Mouse (Mus musculus) heart, embryonic 16.5 days (tissue): ENCODE measurements around the gene Khdrbs2. TPM values are rescaled to one million over a fixed set of nuclear protein-coding genes. Genes with fewer than 3 reads are reported as not detected.

Source experiments
- ATAC-seq: fragments of 200-750 bp; cut with Nextera tagmentation; replicated peaks from 2 replicates; pipeline ENCODE4 v1.8.0; 2017; ENCODE audit warnings: moderate number of reproducible peaks; ENCODE audit not compliant: insufficient read depth, low FRiP score; ENCODE audit errors: extremely low read depth
- H3K27ac ChIP-seq: fragments of 300-500 bp; sonication (generic); 2 replicates; pipeline ENCODE4 v1.5.1; 2014; ENCODE audit warnings: mild to moderate bottlenecking, low read length, control low read depth, moderate library complexity
- H3K27me3 ChIP-seq: fragments of 300-500 bp; sonication (generic); 2 replicates; pipeline ENCODE4 v1.6.1; 2014; ENCODE audit warnings: low read length, mixed read lengths; ENCODE audit not compliant: control insufficient read depth, insufficient read depth
- H3K36me3 ChIP-seq: fragments of 300-500 bp; sonication (generic); 2 replicates; pipeline ENCODE4 v1.6.1; 2014; ENCODE audit not compliant: control insufficient read depth, insufficient read depth
- H3K4me1 ChIP-seq: fragments of 300-500 bp; sonication (generic); 2 replicates; pipeline ENCODE4 v1.6.1; 2014; ENCODE audit warnings: low read length, mixed read lengths; ENCODE audit not compliant: control insufficient read depth, insufficient read depth
- H3K4me2 ChIP-seq: fragments of 300-500 bp; sonication (generic); 2 replicates; pipeline ENCODE4 v1.6.1; 2014; ENCODE audit warnings: low read depth, mild to moderate bottlenecking, control low read depth, low read length
- H3K4me3 ChIP-seq: fragments of 300-500 bp; sonication (generic); 2 replicates; pipeline ENCODE4 v1.5.1; 2014; ENCODE audit warnings: mild to moderate bottlenecking, control low read depth, low read length
- H3K9ac ChIP-seq: fragments of 300-500 bp; sonication (generic); 2 replicates; pipeline ENCODE4 v1.6.1; 2014; ENCODE audit warnings: low read length, control low read depth
- H3K9me3 ChIP-seq: fragments of 300-500 bp; sonication (generic); replicated peaks from 2 replicates; pipeline ENCODE4 v1.6.1; 2016; ENCODE audit warnings: low read length; ENCODE audit not compliant: control insufficient read depth
- WGBS: fragments of 180-500 bp; shearing (Covaris S2); extraction: QIAGEN DNeasy Blood & Tissue Kit; methylation state at CpG from one replicate; pipeline ENCODE4 v1.1.7; 2014; 5-methylcytosine and 5-hydroxymethylcytosine counted together
- polyA plus RNA-seq: library from polyadenylated mRNA; unstranded; fragments of >200 nt; fragmentation: Nextera tagmentation; extraction: Ambion mirVana; gene quantifications from 2 replicates; pipeline ENCODE4 v1.2.1, GENCODE M21; 2015

Khdrbs2 gene
- 1.2 and 1.5 TPM in 2 replicates for polyA plus RNA-seq

DNA sequence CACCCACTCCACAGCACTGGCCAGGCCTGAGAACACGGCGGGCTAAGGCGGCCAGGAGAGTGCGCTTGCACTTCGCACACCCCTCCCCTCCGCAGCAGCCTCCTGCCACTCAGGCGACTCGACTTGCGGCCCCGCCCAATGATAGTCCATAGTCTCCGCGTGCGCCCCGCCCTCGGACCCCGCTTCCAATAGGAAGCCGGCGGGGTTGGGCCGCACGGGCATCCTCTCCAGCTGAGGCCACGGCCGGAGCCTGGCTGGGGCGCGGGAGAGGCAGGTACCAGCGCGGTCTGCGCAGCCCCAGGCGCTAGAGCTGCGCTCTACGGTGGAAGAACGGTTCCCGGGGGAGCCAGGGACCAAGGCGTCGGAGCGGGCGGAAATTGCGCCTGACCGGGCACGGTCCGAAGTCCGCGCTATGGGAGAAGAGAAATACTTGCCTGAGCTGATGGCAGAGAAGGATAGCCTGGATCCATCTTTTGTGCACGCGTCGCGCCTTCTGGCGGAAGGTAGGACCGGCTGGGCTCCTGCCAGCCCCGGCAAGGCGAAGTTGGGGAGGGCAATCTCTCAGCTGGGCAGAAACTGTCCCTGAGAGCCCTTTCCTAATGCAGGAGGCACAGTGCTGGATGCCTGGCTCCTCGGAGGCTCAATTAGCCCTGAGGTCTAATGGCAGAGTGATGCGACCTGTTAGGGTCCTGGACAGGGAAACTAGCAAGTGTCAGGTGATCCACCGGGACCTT, at the start of gene Khdrbs2:
Gene Khdrbs2 (plus strand): TSS at position 209 of the 734 bp plus-strand sequence.
- under 1% methylated on average over 53 of the region's 53 CpGs for WGBS
- H3K4me2 ChIP-seq, result peak within 1 kb of the TSS; percentile 85
- peak within 1 kb of the TSS; percentile 57 for H3K9ac ChIP-seq
- H3K4me1 ChIP-seq, result no peaks in the 10 kb centered on the region
- no peaks in the 10 kb centered on the region for H3K36me3 ChIP-seq
- peak; percentile 100 for ATAC-seq
- peak within 1 kb of the TSS; percentile 59 for H3K4me3 ChIP-seq
- no peaks in the 10 kb centered on the region for H3K9me3 ChIP-seq
- no peak within 1 kb of the TSS for H3K27ac ChIP-seq
- peaks cover 14% of the 10 kb centered on the region for H3K27me3 ChIP-seq

DNA sequence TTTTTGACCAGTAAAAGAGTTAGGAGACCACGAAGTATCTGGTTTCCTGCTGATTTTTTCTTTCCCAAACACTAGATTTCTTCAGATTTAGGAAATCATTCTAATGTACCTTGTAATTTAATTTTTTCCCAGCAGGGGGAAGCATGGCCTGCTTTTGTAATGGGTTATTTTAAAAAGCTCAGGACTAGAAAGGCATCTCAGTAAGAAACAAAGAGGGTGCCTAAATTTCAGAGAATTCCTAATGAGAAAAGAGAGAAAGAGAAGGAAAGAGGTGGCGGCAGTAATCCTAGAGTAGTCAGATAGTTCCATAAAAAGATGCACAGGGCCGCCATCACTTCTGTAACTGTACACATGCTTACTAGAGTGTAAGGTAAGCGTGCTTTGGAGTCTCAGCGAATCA, 2.1 kb downstream of the Khdrbs2 start:
- H3K4me2 ChIP-seq, result no peak overlapping the region
- no peak for ATAC-seq
- 58% methylated on average over 5 of the region's 5 CpGs for WGBS

DNA sequence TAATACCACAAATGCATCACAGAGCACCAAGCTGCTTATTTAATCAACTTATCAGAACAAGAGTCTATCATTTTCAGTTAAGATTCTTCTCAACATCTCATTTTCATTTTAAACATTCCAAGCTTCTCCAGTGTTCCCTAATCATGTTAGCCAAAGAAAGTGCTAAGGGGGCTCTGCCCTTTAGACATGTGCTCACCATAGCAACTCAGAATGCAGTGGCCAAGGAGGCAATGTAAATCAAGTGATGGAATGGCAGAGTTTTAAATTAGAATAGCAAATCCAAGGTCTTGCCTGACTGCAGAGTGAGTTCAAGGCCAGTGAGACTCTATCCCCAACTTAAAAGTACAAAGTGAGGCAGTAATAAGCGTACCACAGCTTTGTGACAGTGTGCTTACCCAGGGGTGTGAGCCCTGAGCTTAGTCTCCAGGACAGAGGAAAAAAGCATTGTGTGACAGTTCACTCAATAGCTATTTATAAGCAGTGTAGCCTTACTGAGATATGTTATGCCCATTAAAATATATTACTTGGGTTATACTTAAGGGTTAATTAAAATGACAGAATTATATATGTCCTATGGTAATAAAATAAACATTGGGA, 27.2 kb downstream of the Khdrbs2 start:
- no peaks in the 10 kb centered on the region for H3K9me3 ChIP-seq
- no peak overlapping the region for H3K27ac ChIP-seq
- no peak overlapping the region for H3K9ac ChIP-seq
- ATAC-seq, result no peak
- no peaks in the 10 kb centered on the region for H3K4me1 ChIP-seq
- WGBS, result 59% methylated on average over 1 of the region's 1 CpGs
- H3K36me3 ChIP-seq, result no peaks in the 10 kb centered on the region
- no peaks in the 10 kb centered on the region for H3K27me3 ChIP-seq
- H3K4me3 ChIP-seq, result no peak overlapping the region
- no peak overlapping the region for H3K4me2 ChIP-seq

More for the DNA sequence above, 2.1 kb downstream of the Khdrbs2 start:
- no peaks in the 10 kb centered on the region for H3K36me3 ChIP-seq
- no peak overlapping the region for H3K27ac ChIP-seq
- peaks cover 14% of the 10 kb centered on the region for H3K27me3 ChIP-seq
- H3K9ac ChIP-seq, result no peak overlapping the region
- no peaks in the 10 kb centered on the region for H3K4me1 ChIP-seq
- H3K4me3 ChIP-seq, result no peak overlapping the region
- H3K9me3 ChIP-seq, result no peaks in the 10 kb centered on the region

DNA sequence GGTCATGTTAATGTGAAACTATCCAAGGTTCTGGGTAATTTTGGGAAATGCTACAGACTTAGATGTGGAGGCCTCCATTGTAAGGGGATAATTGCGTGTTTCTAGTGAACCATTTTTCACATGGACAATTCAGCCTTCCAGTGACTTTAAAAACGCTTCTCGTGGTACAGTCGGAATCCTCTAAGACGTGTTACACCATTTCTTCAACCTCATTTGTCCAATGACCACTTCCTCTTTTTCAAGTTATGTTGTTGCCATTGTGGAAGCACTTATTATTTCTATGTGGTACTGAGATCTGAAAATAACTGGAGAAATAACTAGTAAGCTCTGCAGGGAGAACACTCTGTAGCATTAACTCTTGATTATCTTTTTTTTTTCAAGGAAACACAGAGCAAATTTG, 75.9 kb downstream of the Khdrbs2 start:
- 78% methylated on average over 5 of the region's 5 CpGs for WGBS

DNA sequence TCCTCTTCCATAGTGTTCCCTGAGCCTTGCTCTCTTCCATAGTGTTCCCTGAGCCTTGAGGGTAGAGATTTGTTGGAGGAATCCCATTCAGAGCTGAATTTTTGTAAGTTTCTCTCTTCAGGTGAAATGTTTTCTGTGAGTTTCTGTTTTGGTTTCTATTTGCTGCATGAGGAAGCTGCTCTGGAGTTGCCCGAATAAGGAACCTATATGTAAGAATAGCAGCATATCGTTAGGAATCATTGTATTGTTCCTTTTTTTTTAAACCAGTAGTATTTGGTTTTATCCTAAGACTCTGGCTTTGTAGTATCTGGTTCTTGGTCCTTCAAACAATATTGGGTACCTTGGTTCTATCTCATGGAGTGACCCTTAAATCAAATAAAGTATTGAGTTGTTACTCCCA, 77.1 kb downstream of the Khdrbs2 start:
- Histone ChIP-seq H3K27ac (no peak overlapping the region), H3K9me3 (no peaks in the 10 kb centered on the region), H3K36me3 (no peaks in the 10 kb centered on the region), H3K4me3 (no peak overlapping the region), H3K4me2 (no peak overlapping the region), H3K4me1 (no peaks in the 10 kb centered on the region), H3K27me3 (no peaks in the 10 kb centered on the region), H3K9ac (no peak overlapping the region)
- no peak for ATAC-seq
- 79% methylated on average over 2 of the region's 2 CpGs for WGBS

More for the DNA sequence above, 75.9 kb downstream of the Khdrbs2 start:
- H3K27ac ChIP-seq, result no peak overlapping the region
- ATAC-seq, result no peak
- H3K4me3 ChIP-seq, result no peak overlapping the region
- no peak overlapping the region for H3K4me2 ChIP-seq
- no peak overlapping the region for H3K9ac ChIP-seq
- no peaks in the 10 kb centered on the region for H3K9me3 ChIP-seq
- H3K36me3 ChIP-seq, result no peaks in the 10 kb centered on the region
- H3K27me3 ChIP-seq, result no peaks in the 10 kb centered on the region
- H3K4me1 ChIP-seq, result no peaks in the 10 kb centered on the region

DNA sequence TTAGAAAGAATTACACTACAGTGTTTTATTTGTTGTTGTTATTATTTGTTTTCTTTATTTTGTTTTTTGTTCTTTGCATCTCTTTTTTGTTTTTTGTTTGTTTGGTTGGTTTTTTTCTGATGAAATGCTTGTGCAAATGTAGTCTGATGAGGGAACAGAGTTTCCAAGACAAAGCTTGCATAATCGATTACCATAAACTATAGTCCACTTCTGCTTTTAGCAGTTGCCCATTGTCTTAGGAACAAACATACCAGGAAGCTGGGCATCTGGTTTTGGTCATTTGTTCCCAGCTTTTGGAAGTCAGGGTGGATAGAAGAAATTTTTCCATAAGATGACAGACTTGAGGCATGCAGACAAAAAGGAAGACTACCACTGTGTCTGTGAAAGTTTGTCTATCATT, 77.8 kb downstream of the Khdrbs2 start:
- H3K4me2 ChIP-seq, result no peak overlapping the region

DNA sequence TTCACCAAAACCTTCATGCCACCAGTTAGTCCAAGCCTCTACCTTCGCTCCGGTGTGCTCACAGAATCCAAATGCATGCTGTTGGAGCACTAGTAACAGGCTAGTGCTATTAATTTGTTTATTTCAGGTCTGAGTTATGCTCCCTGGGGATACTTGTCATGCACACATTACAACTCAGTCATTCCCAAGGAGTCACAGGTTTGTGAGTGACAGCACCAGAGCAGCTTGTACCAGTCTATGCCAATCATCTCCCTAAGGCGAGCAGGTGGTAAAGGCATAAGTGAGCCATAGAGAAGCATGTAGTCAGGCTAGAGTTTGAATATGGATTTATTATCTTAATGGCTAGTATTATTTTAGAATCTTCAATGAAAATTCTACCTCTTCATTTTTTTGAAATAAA, 86.4 kb downstream of the Khdrbs2 start:
- Histone ChIP-seq H3K27me3 (no peaks in the 10 kb centered on the region), H3K9ac (no peak overlapping the region), H3K4me1 (no peaks in the 10 kb centered on the region), H3K36me3 (no peaks in the 10 kb centered on the region), H3K27ac (no peak overlapping the region), H3K4me3 (no peak overlapping the region), H3K4me2 (no peak overlapping the region), H3K9me3 (no peaks in the 10 kb centered on the region)
- ATAC-seq, result no peak
- WGBS, result 77% methylated on average over 3 of the region's 3 CpGs

More for the DNA sequence above, 77.8 kb downstream of the Khdrbs2 start:
- H3K4me3 ChIP-seq, result no peak overlapping the region
- no peak overlapping the region for H3K9ac ChIP-seq
- no peaks in the 10 kb centered on the region for H3K4me1 ChIP-seq
- no peaks in the 10 kb centered on the region for H3K36me3 ChIP-seq
- no peak for ATAC-seq
- no peak overlapping the region for H3K27ac ChIP-seq
- H3K9me3 ChIP-seq, result no peaks in the 10 kb centered on the region
- no peaks in the 10 kb centered on the region for H3K27me3 ChIP-seq
- WGBS, result 64% methylated on average over 1 of the region's 1 CpGs

DNA sequence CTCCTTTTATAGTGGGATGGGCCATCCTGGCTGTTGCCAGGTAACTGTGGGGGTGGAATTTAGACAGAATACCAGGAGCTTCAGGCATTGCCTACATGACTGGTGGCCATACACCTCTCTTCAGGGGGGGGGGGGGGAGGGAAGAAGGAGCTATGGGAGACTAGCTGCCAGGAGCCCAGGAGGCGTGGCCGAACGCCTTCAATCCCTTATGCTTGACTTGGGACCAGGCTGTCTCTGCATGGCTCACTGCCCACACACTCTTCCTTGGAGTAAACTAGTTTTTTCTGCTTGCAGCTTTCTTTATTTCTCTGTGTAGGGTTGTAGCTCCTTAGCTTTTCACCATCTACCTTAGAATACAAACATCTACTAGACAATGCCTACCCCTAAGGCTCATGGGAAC, 98.0 kb downstream of the Khdrbs2 start:
- no peaks in the 10 kb centered on the region for H3K9me3 ChIP-seq
- H3K27me3 ChIP-seq, result no peaks in the 10 kb centered on the region
- 93% methylated on average over 3 of the region's 3 CpGs for WGBS
- no peaks in the 10 kb centered on the region for H3K36me3 ChIP-seq
- H3K27ac ChIP-seq, result no peak overlapping the region
- H3K4me3 ChIP-seq, result no peak overlapping the region
- no peaks in the 10 kb centered on the region for H3K4me1 ChIP-seq
- ATAC-seq, result no peak
- H3K4me2 ChIP-seq, result no peak overlapping the region
- H3K9ac ChIP-seq, result no peak overlapping the region

DNA sequence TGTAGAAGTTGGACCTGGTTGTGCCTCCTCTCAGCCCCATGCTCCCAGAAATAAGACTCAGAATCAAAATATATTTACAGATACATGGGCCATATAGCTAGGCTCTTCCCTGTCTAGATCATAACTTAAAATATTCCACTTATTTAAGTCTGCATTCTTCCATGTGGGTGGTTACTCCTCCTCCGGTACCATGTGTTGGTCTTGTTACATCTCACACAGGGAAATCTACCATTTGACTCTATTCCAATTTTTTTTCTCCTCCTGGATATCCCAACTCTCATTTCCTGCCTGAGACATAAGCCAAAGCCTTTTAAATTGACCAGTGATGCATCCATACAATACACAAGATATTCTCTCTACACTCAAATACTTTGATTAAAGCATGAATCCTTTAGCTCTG, 122.2 kb downstream of the Khdrbs2 start:
- H3K36me3 ChIP-seq, result no peaks in the 10 kb centered on the region
- H3K27ac ChIP-seq, result no peak overlapping the region
- no peaks in the 10 kb centered on the region for H3K4me1 ChIP-seq
- no peak overlapping the region for H3K4me2 ChIP-seq
- ATAC-seq, result no peak
- H3K4me3 ChIP-seq, result no peak overlapping the region
- H3K9ac ChIP-seq, result no peak overlapping the region
- no peaks in the 10 kb centered on the region for H3K9me3 ChIP-seq
- no peaks in the 10 kb centered on the region for H3K27me3 ChIP-seq
- 82% methylated on average over 1 of the region's 1 CpGs for WGBS
